Mouse (Mus musculus) pancreas, adult 10 weeks (tissue): ENCODE measurements around the gene Fibin. TPM values are rescaled to one million over a fixed set of nuclear protein-coding genes. Genes with fewer than 3 reads are reported as not detected.

ENCODE experiments used
- polyA plus RNA-seq: library from polyadenylated mRNA; stranded (reverse); fragments of 350-450 nt; fragmentation: Illumina TruSeq; extraction: RNeasy Lipid Tissue Mini Kit (QIAGEN cat#74804); gene quantifications from one replicate; pipeline ENCODE4 v1.2.3, GENCODE M21; 2015; ENCODE audit warnings: low read depth, low replicate concordance; ENCODE audit not compliant: insufficient read depth

The Fibin gene
- 1.2 TPM for polyA plus RNA-seq

GRCm38 (mm10) chr2:110362432-110363283 is at the start of gene Fibin:
TSS of gene Fibin (minus strand) at chr2:110363183.

GRCm38 (mm10) chr2:110314509-110315155 is 48.4 kb downstream of the Fibin start, which contains the start of gene Bbox1:
TSS of gene Bbox1 (minus strand) at chr2:110314560.

Other genes starting within 250 kb of the Fibin start
- not detected for gene Bbox1, start 48.6 kb downstream of the Fibin start, polyA plus RNA-seq
- gene Slc5a12, start 234.1 kb upstream of the Fibin start, polyA plus RNA-seq, result not detected